Mouse (Mus musculus) megakaryocyte, embryonic 14.5 days (primary cell): Measurements from ENCODE around the gene Hist1h2bj.

ENCODE experiments used
- FLI1 ChIP-seq: IDR thresholded peaks from 2 replicates; pipeline ENCODE4 v1.6.1; 2012; ENCODE audit warnings: low read length, inconsistent platforms, mixed read lengths
- GATA1 ChIP-seq: IDR thresholded peaks from 3 replicates; pipeline ENCODE4 v1.6.1; 2012; ENCODE audit warnings: mixed read lengths, low read length, inconsistent platforms, borderline replicate concordance

GRCm38 (mm10) chr13:22063468-22063867, 20.5 kb downstream of the Hist1h2bj start:
- TF ChIP-seq GATA1 (no peak), FLI1 (no peak)
